Mouse (Mus musculus) ES-Bruce4 (cell line): ENCODE measurements at regions not wholly inside any gene's neighbourhood (a gene's known extent, or its start where the extent isn't known, plus 50 kb on each side); places are given as distances from the start of the nearest gene placed in this dataset.

Experiments
- H3K27ac ChIP-seq: 2 replicates; pipeline ENCODE4 v1.5.1; 2012; ENCODE audit warnings: low read length, inconsistent platforms; ENCODE audit not compliant: insufficient read depth
- H3K27me3 ChIP-seq: 2 replicates; pipeline ENCODE4 v1.6.1; 2012; ENCODE audit warnings: mild to moderate bottlenecking, low read length, inconsistent platforms; ENCODE audit not compliant: control insufficient read depth, poor library complexity, insufficient read depth, severe bottlenecking
- H3K36me3 ChIP-seq: 2 replicates; pipeline ENCODE4 v1.6.1; 2012; ENCODE audit warnings: inconsistent platforms, mild to moderate bottlenecking, low read length, moderate library complexity; ENCODE audit not compliant: control insufficient read depth, poor library complexity, insufficient read depth, severe bottlenecking
- H3K4me1 ChIP-seq: one replicate; pipeline ENCODE4 v1.8.1; 2011; ENCODE audit warnings: low read length; ENCODE audit not compliant: control insufficient read depth, insufficient read depth
- H3K4me3 ChIP-seq: 2 replicates; pipeline ENCODE4 v1.5.1; 2011; ENCODE audit warnings: low read depth, mild to moderate bottlenecking, low read length
- H3K9ac ChIP-seq: 2 replicates; pipeline ENCODE4 v1.6.1; 2012; ENCODE audit warnings: low read depth, mild to moderate bottlenecking, inconsistent platforms; ENCODE audit not compliant: poor library complexity, severe bottlenecking
- H3K9me3 ChIP-seq: replicated peaks from 2 replicates; pipeline ENCODE4 v1.6.1; 2012; ENCODE audit warnings: mild to moderate bottlenecking, low read length, inconsistent platforms; ENCODE audit not compliant: control insufficient read depth, poor library complexity, insufficient read depth, severe bottlenecking
- CTCF ChIP-seq: IDR thresholded peaks from one replicate; pipeline ENCODE4 v1.8.1; 2011; ENCODE audit warnings: low read depth, low read length
- EP300 ChIP-seq: IDR thresholded peaks from 2 replicates; pipeline ENCODE4 v1.6.1; 2011; ENCODE audit warnings: low read depth, low read length; ENCODE audit not compliant: insufficient read depth
- POLR2A ChIP-seq: IDR thresholded peaks from one replicate; pipeline ENCODE4 v1.8.1; 2011; ENCODE audit warnings: low read length; ENCODE audit not compliant: insufficient read depth

DNA sequence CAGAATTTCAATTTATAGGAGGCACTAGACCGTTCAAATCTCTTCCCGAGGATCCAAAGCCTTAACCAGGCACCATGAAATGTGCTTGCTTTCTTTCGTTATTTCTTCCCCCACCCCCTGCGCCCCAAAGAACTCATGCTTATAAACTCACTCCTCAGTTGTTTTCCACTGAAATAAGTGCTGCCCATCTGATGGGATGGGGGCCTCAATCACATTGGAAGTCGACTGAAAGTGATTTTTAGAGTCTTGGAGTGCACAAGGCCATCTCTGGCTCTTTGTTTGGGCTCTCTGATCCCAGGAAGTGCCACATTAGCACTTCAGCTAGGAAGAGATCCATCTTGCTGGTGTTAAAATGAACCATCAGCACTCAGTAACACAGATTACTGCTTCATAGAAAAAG is 484.3 kb downstream of the Nedd1 start:
- Histone ChIP-seq H3K4me3 (no peak overlapping the region), H3K4me1 (no peaks in the 10 kb centered on the region), H3K9me3 (no peaks in the 10 kb centered on the region), H3K9ac (no peak overlapping the region), H3K27ac (no peak overlapping the region), H3K36me3 (no peaks in the 10 kb centered on the region), H3K27me3 (no peaks in the 10 kb centered on the region)
- TF ChIP-seq CTCF: no peak

DNA sequence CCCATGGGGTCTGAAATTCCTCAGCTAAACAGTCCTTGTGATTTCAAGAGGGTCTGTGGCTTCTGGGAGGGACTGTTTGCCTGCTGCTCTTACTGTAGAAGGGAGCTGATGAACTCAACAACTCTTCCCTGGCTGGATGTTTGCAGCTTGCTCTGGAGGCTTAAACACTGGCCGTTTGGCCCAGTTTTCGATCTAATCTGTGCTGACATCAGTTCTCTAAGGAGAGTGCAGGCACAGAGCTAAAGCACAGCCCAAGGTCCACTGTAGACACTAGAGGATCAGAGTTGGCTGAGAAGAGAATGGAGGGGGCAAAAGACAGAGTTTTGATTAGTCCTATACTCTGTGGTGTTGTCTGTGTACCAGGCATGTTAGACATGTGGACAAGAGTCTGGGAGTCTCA is 490.1 kb downstream of the Nedd1 start:
- Histone ChIP-seq H3K9me3 (no peaks in the 10 kb centered on the region), H3K4me1 (no peaks in the 10 kb centered on the region), H3K9ac (no peak overlapping the region), H3K27me3 (no peaks in the 10 kb centered on the region), H3K4me3 (no peak overlapping the region), H3K27ac (no peak overlapping the region), H3K36me3 (no peaks in the 10 kb centered on the region)
- TF ChIP-seq EP300: no peak
- no peak for TF ChIP-seq CTCF
- TF ChIP-seq POLR2A: no peak

DNA sequence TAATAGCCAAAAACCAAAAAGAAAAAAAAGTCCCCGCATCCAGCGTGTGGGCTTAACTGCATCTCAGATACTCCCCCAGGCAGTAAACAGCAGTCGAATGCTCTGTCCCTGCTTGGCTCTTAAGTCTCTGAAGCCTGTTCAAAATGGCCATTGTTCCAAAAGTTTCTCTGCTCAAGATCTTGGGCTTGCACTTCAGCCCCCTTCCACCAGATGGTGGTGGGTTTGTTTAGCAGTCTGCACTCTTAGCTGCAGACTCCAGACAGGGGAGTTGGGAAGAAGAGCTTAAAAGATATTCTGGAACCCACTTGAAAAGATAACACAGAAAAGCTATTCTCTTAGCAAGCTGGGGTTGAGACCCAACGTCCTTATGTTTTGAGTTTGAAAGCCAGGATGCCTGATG is 496.4 kb downstream of the Nedd1 start:
- Histone ChIP-seq H3K27me3 (no peaks in the 10 kb centered on the region), H3K4me1 (no peaks in the 10 kb centered on the region), H3K4me3 (no peak overlapping the region), H3K27ac (no peak overlapping the region), H3K9me3 (no peaks in the 10 kb centered on the region), H3K36me3 (no peaks in the 10 kb centered on the region), H3K9ac (no peak overlapping the region)
- TF ChIP-seq EP300 (no peak), POLR2A (no peak), CTCF (no peak)

DNA sequence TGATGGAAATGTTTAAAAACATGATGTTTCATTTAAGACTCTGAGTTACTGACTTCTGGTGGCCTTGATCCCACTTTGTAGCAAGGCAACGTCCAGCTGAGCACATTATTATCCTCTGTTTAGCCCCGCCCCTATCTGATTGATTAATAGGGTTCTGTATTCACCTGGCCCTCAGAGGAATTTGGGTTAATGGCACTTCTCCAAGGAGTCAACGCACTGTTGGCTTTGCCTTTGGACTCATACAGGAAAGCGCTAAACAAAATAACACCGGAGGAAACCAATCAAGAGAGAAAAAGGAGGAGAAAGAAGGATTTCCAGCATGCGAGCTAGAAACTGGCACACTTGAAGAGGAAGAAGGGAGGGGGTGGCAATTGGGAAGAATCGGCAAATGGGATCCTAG is 497.1 kb downstream of the Nedd1 start:
- H3K4me3 ChIP-seq: no peak overlapping the region
- no peak overlapping the region for H3K27ac ChIP-seq
- H3K4me1 ChIP-seq: no peaks in the 10 kb centered on the region
- no peaks in the 10 kb centered on the region for H3K9me3 ChIP-seq
- H3K9ac ChIP-seq: no peak overlapping the region
- H3K36me3 ChIP-seq: no peaks in the 10 kb centered on the region
- no peaks in the 10 kb centered on the region for H3K27me3 ChIP-seq
- TF ChIP-seq POLR2A: no peak
- TF ChIP-seq CTCF: no peak
- TF ChIP-seq EP300: no peak

DNA sequence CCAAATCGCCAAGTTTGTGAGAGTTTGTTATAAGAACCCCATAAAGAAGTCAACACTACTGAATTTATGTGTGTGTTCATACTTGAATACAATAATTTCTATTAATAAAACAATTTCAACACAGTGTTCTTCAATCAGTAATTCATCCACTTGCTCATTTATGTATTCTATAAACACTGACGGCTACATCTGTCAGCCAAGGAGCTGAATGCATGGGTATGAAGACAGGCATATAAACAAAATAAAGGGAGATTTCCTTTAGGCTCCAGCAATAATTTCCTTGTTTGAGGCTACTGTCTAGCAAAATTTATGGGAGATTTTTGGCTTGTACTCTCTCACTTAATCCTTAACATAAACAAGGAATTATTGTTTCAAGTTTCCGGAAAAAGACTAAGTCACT is 502.9 kb downstream of the Nedd1 start:
- no peak for TF ChIP-seq EP300
- no peak for TF ChIP-seq CTCF
- no peak for TF ChIP-seq POLR2A
- Histone ChIP-seq H3K9ac (no peak overlapping the region), H3K4me3 (no peak overlapping the region), H3K4me1 (no peaks in the 10 kb centered on the region), H3K27me3 (no peaks in the 10 kb centered on the region), H3K36me3 (no peaks in the 10 kb centered on the region), H3K27ac (no peak overlapping the region), H3K9me3 (no peaks in the 10 kb centered on the region)

DNA sequence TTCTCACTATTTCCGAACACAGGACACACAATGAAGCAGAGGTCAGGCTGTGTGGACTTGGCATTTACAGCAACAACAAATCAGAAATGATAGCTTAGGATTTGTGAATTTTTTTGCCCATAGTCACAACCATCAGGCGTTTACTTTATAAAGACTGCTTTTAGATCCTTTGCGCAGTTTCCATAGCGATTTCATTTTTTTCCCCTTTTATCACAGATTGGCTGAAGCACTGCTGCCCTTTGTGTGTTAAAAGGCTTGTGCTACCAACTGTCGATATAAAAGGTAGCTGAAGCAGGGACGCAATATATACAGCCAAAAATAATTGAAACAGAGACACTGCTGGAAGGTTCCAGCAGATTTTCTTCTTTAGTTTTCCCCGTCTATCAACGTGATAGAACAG is 551.4 kb downstream of the Nedd1 start:
- TF ChIP-seq POLR2A: no peak
- no peak for TF ChIP-seq EP300
- TF ChIP-seq CTCF: no peak
- H3K9me3 ChIP-seq: no peaks in the 10 kb centered on the region
- H3K9ac ChIP-seq: no peak overlapping the region
- no peaks in the 10 kb centered on the region; the same call in 1 of the 2 replicates for H3K27me3 ChIP-seq
- H3K4me3 ChIP-seq: no peak overlapping the region
- H3K27ac ChIP-seq: no peak overlapping the region
- H3K36me3 ChIP-seq: no peaks in the 10 kb centered on the region
- H3K4me1 ChIP-seq: no peaks in the 10 kb centered on the region

DNA sequence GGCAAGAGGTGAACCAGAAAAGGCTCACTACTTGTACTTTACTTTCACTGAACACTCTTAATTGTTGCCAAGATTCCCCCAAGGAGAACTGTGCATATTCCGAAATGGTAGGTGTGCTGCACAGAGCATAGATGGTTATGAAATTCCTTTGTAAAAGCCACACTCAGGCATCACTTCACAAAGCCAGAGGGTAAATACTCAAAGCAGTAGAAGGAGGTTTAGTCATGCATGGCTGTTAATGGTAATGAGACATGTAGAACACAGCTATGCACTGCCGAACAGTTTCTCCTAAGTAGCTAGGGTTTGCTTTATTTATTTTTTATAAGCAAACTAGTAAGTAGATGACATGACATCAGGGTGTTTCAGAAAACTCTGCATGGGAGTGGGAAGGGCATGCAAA is 556.2 kb downstream of the Nedd1 start:
- no peaks in the 10 kb centered on the region for H3K4me1 ChIP-seq
- H3K27me3 ChIP-seq: no peaks in the 10 kb centered on the region
- H3K9ac ChIP-seq: no peak overlapping the region
- H3K4me3 ChIP-seq: no peak overlapping the region
- no peaks in the 10 kb centered on the region for H3K36me3 ChIP-seq
- TF ChIP-seq EP300 (no peak), CTCF (no peak), POLR2A (no peak)
- H3K9me3 ChIP-seq: no peaks in the 10 kb centered on the region
- H3K27ac ChIP-seq: no peak overlapping the region
